Mouse (Mus musculus) retina, adult 2 months (tissue): Measurements from ENCODE around the gene Plpp1.

Source experiments
- DNase-seq: peaks from one replicate; pipeline ENCODE4 v3.0.0-alpha.2; 2012; ENCODE audit warnings: low read depth, low spot score

Gene Plpp1

GRCm38 (mm10) chr13:112772861-112773260, 27.7 kb upstream of the Plpp1 start:
- DNase-seq: no peak

GRCm38 (mm10) chr13:112773991-112774675, 26.5 kb upstream of the Plpp1 start:
- DNase-seq: no peak

GRCm38 (mm10) chr13:112775856-112776255, 24.7 kb upstream of the Plpp1 start:
- DNase-seq: no peak

- DNase-seq: no peak
Measured at GRCm38 (mm10) chr13:112778407-112778806, 22.2 kb upstream of the Plpp1 start.

GRCm38 (mm10) chr13:112785305-112785704, 15.3 kb upstream of the Plpp1 start:
- no peak for DNase-seq

GRCm38 (mm10) chr13:112786142-112786541, 14.4 kb upstream of the Plpp1 start:
- no peak for DNase-seq

GRCm38 (mm10) chr13:112786942-112787533, 13.6 kb upstream of the Plpp1 start:
- DNase-seq: no peak

- DNase-seq: no peak
Measured at GRCm38 (mm10) chr13:112790774-112791173, 9.8 kb upstream of the Plpp1 start.

GRCm38 (mm10) chr13:112791906-112792305, 8.7 kb upstream of the Plpp1 start:
- no peak for DNase-seq

GRCm38 (mm10) chr13:112798243-112798952, 2.2 kb upstream of the Plpp1 start:
- DNase-seq: no peak

- DNase-seq: no peak
Measured at GRCm38 (mm10) chr13:112798953-112799305, 1.7 kb upstream of the Plpp1 start.

GRCm38 (mm10) chr13:112799721-112800241, 811 bp upstream of the Plpp1 start:
- DNase-seq: no peak

- DNase-seq: peak; percentile 9
Measured at GRCm38 (mm10) chr13:112801381-112802004, 901 bp downstream of the Plpp1 start.

- no peak for DNase-seq
Measured at GRCm38 (mm10) chr13:112803106-112803505, 2.5 kb downstream of the Plpp1 start.

- no peak for DNase-seq
Measured at GRCm38 (mm10) chr13:112803661-112804060, 3.1 kb downstream of the Plpp1 start.

- no peak for DNase-seq
Measured at GRCm38 (mm10) chr13:112805529-112805928, 4.9 kb downstream of the Plpp1 start.

GRCm38 (mm10) chr13:112807936-112808667, 7.5 kb downstream of the Plpp1 start:
- DNase-seq: no peak

- no peak for DNase-seq
Measured at GRCm38 (mm10) chr13:112809504-112810247, 9.1 kb downstream of the Plpp1 start.

GRCm38 (mm10) chr13:112810248-112810645, 9.7 kb downstream of the Plpp1 start:
- no peak for DNase-seq

GRCm38 (mm10) chr13:112810751-112811150, 10.2 kb downstream of the Plpp1 start:
- DNase-seq: no peak
